Mouse (Mus musculus): ENCODE data around the gene Rab11fip5.

Rab11fip5 gene

GRCm38 (mm10) chr6:85372496-85372895, 1.9 kb downstream of the Rab11fip5 start:
- DNase-seq, result no peak

GRCm38 (mm10) chr6:85371859-85372405, 2.5 kb downstream of the Rab11fip5 start:
- no peak for DNase-seq

- no peak for DNase-seq
Measured at GRCm38 (mm10) chr6:85370666-85371430, 3.6 kb downstream of the Rab11fip5 start.

GRCm38 (mm10) chr6:85370041-85370440, 4.4 kb downstream of the Rab11fip5 start:
- DNase-seq, result no peak

GRCm38 (mm10) chr6:85369181-85369860, 5.1 kb downstream of the Rab11fip5 start:
- DNase-seq, result peak; percentile 61

- DNase-seq, result peak; percentile 41
Measured at GRCm38 (mm10) chr6:85368722-85369121, 5.7 kb downstream of the Rab11fip5 start.

GRCm38 (mm10) chr6:85368166-85368565, 6.3 kb downstream of the Rab11fip5 start:
- DNase-seq, result no peak

GRCm38 (mm10) chr6:85366387-85366786, 8.0 kb downstream of the Rab11fip5 start:
- no peak for DNase-seq

- no peak for DNase-seq
Measured at GRCm38 (mm10) chr6:85364439-85364838, 10.0 kb downstream of the Rab11fip5 start.

GRCm38 (mm10) chr6:85363906-85364260, 10.6 kb downstream of the Rab11fip5 start:
- peak; percentile 33 for DNase-seq

GRCm38 (mm10) chr6:85363231-85363905, 11.1 kb downstream of the Rab11fip5 start:
- no peak for DNase-seq

- no peak for DNase-seq
Measured at GRCm38 (mm10) chr6:85362610-85363009, 11.8 kb downstream of the Rab11fip5 start.

GRCm38 (mm10) chr6:85360311-85360710, 14.1 kb downstream of the Rab11fip5 start:
- peak; percentile 80 for DNase-seq

- no peak for DNase-seq
Measured at GRCm38 (mm10) chr6:85358877-85359276, 15.6 kb downstream of the Rab11fip5 start.

GRCm38 (mm10) chr6:85356682-85357465, 17.6 kb downstream of the Rab11fip5 start:
- DNase-seq, result no peak

GRCm38 (mm10) chr6:85355753-85356152, 18.7 kb downstream of the Rab11fip5 start:
- DNase-seq, result no peak

- no peak for DNase-seq
Measured at GRCm38 (mm10) chr6:85354709-85355108, 19.7 kb downstream of the Rab11fip5 start.

GRCm38 (mm10) chr6:85353706-85354105, 20.7 kb downstream of the Rab11fip5 start:
- DNase-seq, result no peak

GRCm38 (mm10) chr6:85350157-85350556, 24.3 kb downstream of the Rab11fip5 start:
- no peak for DNase-seq

- peak; percentile 33 for DNase-seq
Measured at GRCm38 (mm10) chr6:85349246-85349645, 25.2 kb downstream of the Rab11fip5 start.

- no peak for DNase-seq
Measured at GRCm38 (mm10) chr6:85348133-85348532, 26.3 kb downstream of the Rab11fip5 start.

- DNase-seq, result peak; percentile 86
Measured at GRCm38 (mm10) chr6:85346028-85346634, 28.3 kb downstream of the Rab11fip5 start.

Measured in kidney, adult 18-20 months (tissue).